Mouse (Mus musculus) kidney, adult 2 months (tissue): ENCODE results near the gene Rfwd3.
A peak's percentile ranks its signal among the peaks of the same experiment; 100 is the strongest.

Experiments used
- CTCF ChIP-seq: fragments of 200-500 bp; conservative IDR thresholded peaks from 2 replicates; pipeline ENCODE4 v1.5.1; 2011; ENCODE audit warnings: low read depth, mild to moderate bottlenecking, control low read depth, low read length, moderate library complexity, mixed read lengths; ENCODE audit not compliant: insufficient read depth, insufficient read length
- POLR2A ChIP-seq: fragments of 200-500 bp; IDR thresholded peaks from one replicate; pipeline ENCODE4 v1.6.1; 2011; ENCODE audit warnings: low read depth, low read length, control low read depth

- TF ChIP-seq CTCF (peak; percentile 28; the same call in 1 of the 2 replicates), POLR2A (no peak)
Measured at GRCm38 (mm10) chr8:111300597-111301546, 850 bp upstream of the Rfwd3 start.
